Mouse (Mus musculus): Measurements from ENCODE around the gene Car14.

DNA sequence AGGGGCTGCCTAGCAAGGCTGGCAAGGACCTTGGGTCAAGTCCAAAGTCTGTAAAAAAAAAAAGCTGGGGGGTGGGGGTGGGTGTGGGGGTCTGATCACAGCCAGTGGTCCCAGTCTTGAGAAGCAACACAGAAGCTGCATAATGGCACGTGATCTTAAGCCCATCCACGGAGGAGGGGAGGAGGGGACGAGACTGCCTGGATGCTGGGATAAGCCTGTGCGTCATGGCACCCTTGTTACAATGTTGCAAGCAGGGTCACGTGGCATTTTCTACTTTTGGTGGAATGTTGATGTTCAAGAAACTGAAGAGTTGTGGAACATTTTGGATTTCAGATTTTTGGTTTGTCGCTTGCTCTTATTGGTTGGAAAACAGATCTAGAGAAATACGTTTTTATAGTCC lies 38.7 kb upstream of the Car14 start:
- no peak for TF ChIP-seq GATA1 (IDR thresholded peaks at IDR 0.05; ENCODE audit: low read length)
- no peak for TF ChIP-seq TAL1 (IDR thresholded peaks at IDR 0.05; ENCODE audit: low read length)
